Mouse (Mus musculus) hindbrain, embryonic 14.5 days (tissue): ENCODE data around the gene Jun. TPM values are rescaled to one million over a fixed set of nuclear protein-coding genes. Genes with fewer than 3 reads are reported as not detected.

Source experiments
- ATAC-seq: fragments of 200-750 bp; cut with Nextera tagmentation; 2 replicates; pipeline ENCODE4 v1.8.0; 2017; ENCODE audit warnings: moderate number of reproducible peaks, mild to moderate bottlenecking, moderate TSS enrichment, moderate library complexity; ENCODE audit not compliant: low FRiP score
- DNase-seq: peaks from one replicate; pipeline ENCODE4 v3.0.0-alpha.2; 2015; ENCODE audit warnings: low spot score
- H3K27ac ChIP-seq: fragments of 300-500 bp; sonication (generic); 2 replicates; pipeline ENCODE4 v1.5.1; 2014; ENCODE audit warnings: mild to moderate bottlenecking, moderate library complexity
- H3K27me3 ChIP-seq: fragments of 300-500 bp; sonication (generic); 2 replicates; pipeline ENCODE4 v1.6.1; 2014; ENCODE audit warnings: mild to moderate bottlenecking, low read length, mixed read lengths; ENCODE audit not compliant: control insufficient read depth, insufficient read depth
- H3K36me3 ChIP-seq: fragments of 300-500 bp; sonication (generic); replicated peaks from 2 replicates; pipeline ENCODE4 v1.6.1; 2014; ENCODE audit not compliant: control insufficient read depth, insufficient read depth
- H3K4me1 ChIP-seq: fragments of 300-500 bp; sonication (generic); replicated peaks from 2 replicates; pipeline ENCODE4 v1.6.1; 2014; ENCODE audit warnings: antibody characterized with exemption, low read length, mixed read lengths; ENCODE audit not compliant: control insufficient read depth, insufficient read depth
- H3K4me2 ChIP-seq: fragments of 300-500 bp; sonication (generic); replicated peaks from 2 replicates; pipeline ENCODE4 v1.6.1; 2014; ENCODE audit warnings: mild to moderate bottlenecking, moderate library complexity
- H3K4me3 ChIP-seq: fragments of 300-500 bp; sonication (generic); replicated peaks from 2 replicates; pipeline ENCODE4 v1.5.1; 2014; ENCODE audit warnings: mild to moderate bottlenecking, low read length
- H3K9ac ChIP-seq: fragments of 300-500 bp; sonication (generic); 2 replicates; pipeline ENCODE4 v1.6.1; 2014
- H3K9me3 ChIP-seq: fragments of 300-500 bp; sonication (generic); 2 replicates; pipeline ENCODE4 v1.6.1; 2016; ENCODE audit warnings: low read length; ENCODE audit not compliant: control insufficient read depth
- WGBS: fragments of 180-500 bp; shearing (Covaris S2); extraction: QIAGEN DNeasy Blood & Tissue Kit; methylation state at CpG from one replicate; pipeline ENCODE4 v1.1.7; 2014; 5-methylcytosine and 5-hydroxymethylcytosine counted together
- polyA plus RNA-seq: library from polyadenylated mRNA; unstranded; fragments of >200 nt; fragmentation: Nextera tagmentation; extraction: Ambion mirVana; gene quantifications from 2 replicates; pipeline ENCODE4 v1.2.1, GENCODE M21; 2014

Gene Jun
- polyA plus RNA-seq, 1 experiment from 2014 or later = 35.2 TPM

- Histone ChIP-seq H3K4me1 (no peaks in the 10 kb centered on the region), H3K9me3 (no peaks in the 10 kb centered on the region), H3K27me3 (no peaks in the 10 kb centered on the region), H3K9ac (no peak overlapping the region), H3K36me3 (no peaks in the 10 kb centered on the region), H3K4me3 (no peak overlapping the region), H3K27ac (no peak overlapping the region), H3K4me2 (no peak overlapping the region)
- WGBS = 70% methylated on average over 9 of the region's 9 CpGs
- no peak for DNase-seq
- ATAC-seq = no peak
Observed at GRCm38 (mm10) chr4:95062873-95063272, 10.9 kb upstream of the Jun start.

DNA sequence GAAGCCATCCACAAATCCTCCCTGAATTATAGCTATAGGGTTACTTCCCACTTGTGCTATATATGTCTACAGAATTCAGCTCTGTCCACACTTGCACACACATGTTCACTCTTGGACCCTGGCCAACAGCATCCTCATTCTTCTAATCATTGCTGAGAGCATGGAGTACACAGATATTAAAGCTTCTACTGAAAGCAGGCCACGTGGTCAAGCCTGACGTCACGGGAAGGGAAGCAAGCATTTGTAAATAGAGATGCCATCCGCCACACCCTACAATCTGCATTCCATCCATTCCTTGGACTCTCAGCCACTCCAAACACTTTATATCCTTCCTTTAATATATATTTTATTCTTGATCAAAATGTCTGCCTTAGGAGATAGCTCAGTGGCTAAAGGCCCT, 5.2 kb upstream of the Jun start:
- no peaks in the 10 kb centered on the region for H3K27me3 ChIP-seq
- no peak overlapping the region for H3K4me3 ChIP-seq
- ATAC-seq = no peak
- no peak overlapping the region for H3K9ac ChIP-seq
- no peak overlapping the region for H3K27ac ChIP-seq
- WGBS = 92% methylated on average over 4 of the region's 4 CpGs
- no peak for DNase-seq
- H3K4me1 ChIP-seq = peaks cover 13% of the 10 kb centered on the region
- H3K9me3 ChIP-seq = no peaks in the 10 kb centered on the region
- H3K4me2 ChIP-seq = no peak overlapping the region
- H3K36me3 ChIP-seq = no peaks in the 10 kb centered on the region

- Histone ChIP-seq H3K27ac (no peak overlapping the region), H3K9ac (no peak overlapping the region), H3K36me3 (no peaks in the 10 kb centered on the region), H3K4me3 (no peak overlapping the region), H3K27me3 (no peaks in the 10 kb centered on the region), H3K4me2 (no peak overlapping the region), H3K9me3 (no peaks in the 10 kb centered on the region), H3K4me1 (peaks cover 13% of the 10 kb centered on the region)
- WGBS = 59% methylated on average over 1 of the region's 1 CpGs
- ATAC-seq = no peak
- no peak for DNase-seq
Observed at GRCm38 (mm10) chr4:95055276-95055675, 3.3 kb upstream of the Jun start.

GRCm38 (mm10) chr4:95054336-95054735, 2.3 kb upstream of the Jun start:
- Histone ChIP-seq H3K4me1 (peaks cover 16% of the 10 kb centered on the region), H3K27me3 (no peaks in the 10 kb centered on the region), H3K9me3 (no peaks in the 10 kb centered on the region), H3K4me3 (no peak overlapping the region), H3K36me3 (no peaks in the 10 kb centered on the region), H3K27ac (no peak overlapping the region), H3K9ac (no peak overlapping the region), H3K4me2 (peak overlapping the region; percentile 85)
- DNase-seq = no peak
- ATAC-seq = no peak
- 49% methylated on average over 4 of the region's 4 CpGs for WGBS

- Histone ChIP-seq H3K36me3 (no peaks in the 10 kb centered on the region), H3K4me3 (peak overlapping the region; percentile 62), H3K9me3 (no peaks in the 10 kb centered on the region), H3K4me1 (peaks cover 21% of the 10 kb centered on the region), H3K27me3 (no peaks in the 10 kb centered on the region), H3K9ac (peak overlapping the region; percentile 80; the same call in 1 of the 2 replicates), H3K4me2 (peak overlapping the region; percentile 85), H3K27ac (peak overlapping the region; percentile 96)
- peak; percentile 67 for DNase-seq
- ATAC-seq = no peak
- under 1% methylated on average over 6 of the region's 6 CpGs for WGBS
Observed at GRCm38 (mm10) chr4:95053791-95054117, 1.7 kb upstream of the Jun start.

DNA sequence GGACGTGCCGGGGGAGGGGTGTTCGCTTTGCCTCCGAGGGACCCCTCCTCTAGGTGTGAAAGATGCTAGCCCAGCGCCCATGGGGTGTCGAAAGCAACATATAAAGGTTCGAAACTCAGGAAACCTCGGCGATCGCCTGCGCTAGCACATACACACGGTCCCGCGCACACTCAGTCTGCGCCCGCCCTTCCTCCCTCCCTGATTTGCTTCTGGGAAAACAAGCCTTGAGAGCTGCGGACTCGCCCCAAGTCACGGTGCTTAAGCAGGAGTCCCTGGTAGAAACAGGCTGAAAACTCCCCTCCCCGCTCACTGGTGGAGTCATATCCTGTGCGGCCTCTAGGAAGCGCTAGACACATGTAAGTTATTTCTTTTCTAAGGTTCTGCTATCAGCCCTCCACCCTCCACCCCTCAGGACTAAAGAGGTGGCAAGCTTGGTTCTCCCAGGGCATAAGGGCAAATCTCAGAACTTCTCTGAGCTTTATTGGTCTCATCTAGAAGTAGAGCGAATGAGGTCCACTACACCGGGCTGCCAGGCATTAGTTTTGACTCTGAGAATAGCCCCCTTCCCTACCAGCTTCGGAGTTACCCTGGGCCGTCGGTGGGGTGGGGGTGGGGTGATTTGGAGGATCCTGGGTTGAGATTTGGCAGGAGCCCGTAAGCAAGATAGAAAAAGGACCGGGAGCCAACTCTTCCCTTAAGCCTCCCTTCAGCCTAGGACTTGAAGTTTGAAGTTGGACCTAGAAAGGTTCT, 1.2 kb upstream of the Jun start:
- ATAC-seq = peak; percentile 39
- Histone ChIP-seq H3K4me2 (peak overlapping the region; percentile 85), H3K27ac (peak overlapping the region; percentile 96), H3K27me3 (no peaks in the 10 kb centered on the region), H3K36me3 (no peaks in the 10 kb centered on the region), H3K4me1 (peaks cover 26% of the 10 kb centered on the region), H3K9me3 (no peaks in the 10 kb centered on the region), H3K9ac (peak overlapping the region; percentile 80), H3K4me3 (peak overlapping the region; percentile 62)
- WGBS = under 1% methylated on average over 29 of the region's 29 CpGs
- peak; percentile 89 for DNase-seq

- DNase-seq (peak; percentile 68), ATAC-seq (peak; percentile 0; the same call in 1 of the 2 replicates)
- under 1% methylated on average over 54 of the region's 54 CpGs for WGBS
- peak overlapping the region; percentile 70 for H3K9ac ChIP-seq
- peak overlapping the region; percentile 85 for H3K4me2 ChIP-seq
- no peaks in the 10 kb centered on the region for H3K9me3 ChIP-seq
- peak overlapping the region; percentile 96 for H3K27ac ChIP-seq
- no peaks in the 10 kb centered on the region for H3K27me3 ChIP-seq
- H3K4me1 ChIP-seq = peaks cover 29% of the 10 kb centered on the region
- peak overlapping the region; percentile 62 for H3K4me3 ChIP-seq
- H3K36me3 ChIP-seq = no peaks in the 10 kb centered on the region
Observed at GRCm38 (mm10) chr4:95051311-95051871, 631 bp downstream of the Jun start.

DNA sequence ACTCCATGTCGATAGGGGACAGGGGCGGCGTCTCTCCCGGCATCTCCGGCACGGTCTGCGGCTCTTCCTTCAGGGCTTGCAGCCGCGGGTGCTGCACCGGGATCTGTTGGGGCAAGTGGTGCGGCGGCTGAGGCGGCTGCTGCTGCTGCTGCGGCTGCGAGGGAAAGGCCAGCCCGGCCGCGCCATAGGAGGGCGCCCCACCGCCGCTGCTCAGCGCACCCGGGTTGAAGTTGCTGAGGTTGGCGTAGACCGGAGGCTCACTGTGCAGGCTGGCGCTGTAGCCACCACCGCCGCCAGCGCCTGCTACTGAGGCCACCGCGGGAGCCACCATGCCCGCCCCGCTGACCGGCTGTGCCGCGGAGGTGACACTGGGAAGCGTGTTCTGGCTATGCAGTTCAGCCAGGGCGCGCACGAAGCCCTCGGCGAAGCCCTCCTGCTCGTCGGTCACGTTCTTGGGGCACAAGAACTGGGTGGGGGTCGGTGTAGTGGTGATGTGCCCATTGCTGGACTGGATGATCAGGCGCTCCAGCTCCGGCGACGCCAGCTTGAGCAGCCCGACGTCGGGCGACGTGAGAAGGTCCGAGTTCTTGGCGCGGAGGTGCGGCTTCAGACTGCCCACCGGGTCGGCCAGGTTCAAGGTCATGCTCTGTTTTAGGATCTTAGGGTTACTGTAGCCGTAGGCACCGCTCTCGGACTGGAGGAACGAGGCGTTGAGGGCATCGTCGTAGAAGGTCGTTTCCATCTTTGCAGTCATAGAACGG, 1.3 kb downstream of the Jun start:
- peak overlapping the region; percentile 85 for H3K4me2 ChIP-seq

GRCm38 (mm10) chr4:95049884-95050517, 2.0 kb downstream of the Jun start:
- Histone ChIP-seq H3K4me1 (peaks cover 25% of the 10 kb centered on the region), H3K9ac (peak overlapping the region; percentile 70), H3K27me3 (no peaks in the 10 kb centered on the region), H3K4me3 (peak overlapping the region; percentile 62), H3K36me3 (no peaks in the 10 kb centered on the region), H3K4me2 (peak overlapping the region; percentile 85), H3K27ac (peak overlapping the region; percentile 96), H3K9me3 (no peaks in the 10 kb centered on the region)
- ATAC-seq (no peak), DNase-seq (peak; percentile 76)
- under 1% methylated on average over 34 of the region's 34 CpGs for WGBS

More for the DNA sequence above, 1.3 kb downstream of the Jun start:
- Histone ChIP-seq H3K9me3 (no peaks in the 10 kb centered on the region), H3K9ac (peak overlapping the region; percentile 70), H3K4me3 (peak overlapping the region; percentile 62), H3K4me1 (peaks cover 29% of the 10 kb centered on the region), H3K27ac (peak overlapping the region; percentile 96), H3K36me3 (no peaks in the 10 kb centered on the region), H3K27me3 (no peaks in the 10 kb centered on the region)
- ATAC-seq (peak; percentile 7; the same call in 1 of the 2 replicates), DNase-seq (peak; percentile 66)
- under 1% methylated on average over 70 of the region's 70 CpGs for WGBS
